Comparison of ENCODE assay signal across 16 mouse cellular contexts in genomic region chr2:71796787-71797186, GRCm38 (mm10).
"Had no signal": no experiment of that assay in that cellular context is flagged by ENCODE, and none has a peak within 500 bp of the region (broad histone marks: within the 10 kb centered on the region; RNA-seq: fewer than 3 reads in every experiment).

No protein-coding gene starts in this region.

- H3K27me3 ChIP-seq: lung, embryonic 15.5 days; megakaryocyte, embryonic 14.5 days; midbrain, embryonic 13.5 days; midbrain, embryonic 15.5 days; neural tube, embryonic 12.5 days; stomach, embryonic 15.5 days had no signal

- H3K4me1 ChIP-seq: midbrain, embryonic 13.5 days; midbrain, embryonic 15.5 days; neural tube, embryonic 12.5 days had no signal

- H3K27ac ChIP-seq: lung, embryonic 15.5 days; macrophage; midbrain, embryonic 13.5 days; midbrain, embryonic 15.5 days; neural tube, embryonic 12.5 days; stomach, embryonic 15.5 days; stomach, postnatal 0 days had no signal

- DNase-seq: lung, postnatal 14 days; lung, postnatal 36 days; right cerebral cortex, postnatal 14 days; thymus, adult 2 months; thymus, postnatal 25 days; thymus, postnatal 4 days had no signal

- H3K9me3 ChIP-seq: lung, embryonic 15.5 days; megakaryocyte, embryonic 14.5 days; midbrain, embryonic 13.5 days; midbrain, embryonic 15.5 days; neural tube, embryonic 12.5 days; stomach, embryonic 15.5 days had no signal

- H3K4me2 ChIP-seq: lung, embryonic 15.5 days; midbrain, embryonic 11.5 days; midbrain, embryonic 13.5 days; midbrain, embryonic 15.5 days; neural tube, embryonic 12.5 days; stomach, embryonic 15.5 days had no signal

- ATAC-seq: lung, postnatal 0 days; midbrain, embryonic 13.5 days; midbrain, embryonic 15.5 days had no signal

- H3K4me3 ChIP-seq: lung, embryonic 15.5 days; megakaryocyte, embryonic 14.5 days; midbrain, embryonic 13.5 days; midbrain, embryonic 15.5 days; neural tube, embryonic 12.5 days; stomach, embryonic 15.5 days had no signal

- H3K36me3 ChIP-seq: lung, embryonic 15.5 days; midbrain, embryonic 13.5 days; midbrain, embryonic 15.5 days; stomach, embryonic 15.5 days had no signal

- H3K9ac ChIP-seq: lung, embryonic 15.5 days; midbrain, embryonic 13.5 days; midbrain, embryonic 15.5 days; neural tube, embryonic 12.5 days; stomach, embryonic 15.5 days had no signal
